Mouse (Mus musculus) ES-Bruce4 (cell line): ENCODE data around the gene Glt1d1.

ENCODE experiments used
- CTCF ChIP-seq: IDR thresholded peaks from one replicate; pipeline ENCODE4 v1.8.1; 2011; ENCODE audit warnings: low read depth, low read length
- EP300 ChIP-seq: IDR thresholded peaks from 2 replicates; pipeline ENCODE4 v1.6.1; 2011; ENCODE audit warnings: low read depth, low read length; ENCODE audit not compliant: insufficient read depth

DNA sequence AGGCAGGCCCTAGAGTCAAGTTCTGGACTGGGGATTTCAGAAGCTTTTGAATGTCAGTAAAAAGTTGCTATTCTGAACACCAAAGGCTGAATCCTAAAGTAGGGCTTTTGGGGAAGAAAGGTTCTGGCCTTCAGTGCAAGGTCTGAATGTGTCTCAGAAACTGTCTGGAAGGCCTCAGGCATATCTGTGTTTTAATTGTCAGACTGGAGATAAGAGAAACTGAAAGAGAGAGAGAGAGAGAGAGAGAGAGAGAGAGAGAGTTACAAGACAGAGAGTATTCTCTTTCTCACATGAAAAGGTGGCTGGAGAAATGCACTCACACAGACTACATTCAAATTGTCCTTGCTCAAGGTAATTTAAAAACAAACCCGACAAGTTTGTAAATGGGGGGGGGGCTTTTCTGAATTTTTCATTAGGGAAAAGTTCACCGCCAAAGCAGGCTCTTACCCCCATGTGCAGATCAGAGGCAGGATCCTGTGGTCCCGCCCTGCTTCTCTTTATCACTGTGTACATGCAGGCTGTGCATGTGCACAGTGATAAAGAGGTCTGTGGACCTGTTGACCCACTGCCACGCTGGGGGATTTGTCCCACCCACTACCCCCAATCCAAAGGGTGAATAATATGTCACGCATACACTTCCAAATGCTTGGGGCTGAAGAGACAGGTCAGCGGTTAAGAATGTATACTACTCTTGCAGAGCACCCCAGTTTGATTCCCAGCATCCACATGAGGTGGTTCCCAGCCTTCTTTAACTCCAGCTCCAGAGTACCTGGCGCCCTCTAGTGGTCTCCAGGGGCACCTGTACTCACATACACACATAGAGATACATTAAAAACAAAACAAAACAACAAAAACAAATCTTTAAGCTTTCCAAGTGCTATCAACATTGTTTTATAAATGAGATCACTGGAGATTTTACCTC, 83.0 kb downstream of the Glt1d1 start:
- no peak for TF ChIP-seq EP300
- TF ChIP-seq CTCF: peak; percentile 71
